Mouse (Mus musculus) monocyte, adult 59 days (primary cell): ENCODE results near the gene Olfr694. TPM values are rescaled to one million over a fixed set of nuclear protein-coding genes. Genes with fewer than 3 reads are reported as not detected.

Experiments used
- total RNA-seq, 2 experiments: library from RNA; stranded (reverse); gene quantifications; one replicate each; pipeline ENCODE4 v1.2.4; 2023

Gene Olfr694
- total RNA-seq: not detected

GRCm38 (mm10) chr7:106691714-106692113, at the start of gene Olfr694:
Olfr694 (minus strand) TSS chr7:106691814.

GRCm38 (mm10) chr7:106716296-106716695, 24.7 kb upstream of the Olfr694 start, which contains the start of gene Olfr695:
Olfr695 (minus strand) TSS chr7:106716396.

GRCm38 (mm10) chr7:106680484-106680883, 11.1 kb downstream of the Olfr694 start, which contains the start of gene Olfr693:
Olfr693 (minus strand) TSS chr7:106680584.

Other genes starting within 250 kb of the Olfr694 start
- not detected for gene Olfr693, start 11.2 kb downstream of the Olfr694 start, total RNA-seq
- not detected for gene Olfr695, start 24.6 kb upstream of the Olfr694 start, total RNA-seq
- gene Olfr697, start 50.6 kb upstream of the Olfr694 start, total RNA-seq: not detected
- gene Olfr698, start 63.6 kb upstream of the Olfr694 start, total RNA-seq: not detected
- not detected for gene Olfr699, start 101.4 kb upstream of the Olfr694 start, total RNA-seq
- gene Olfr700, start 117.0 kb upstream of the Olfr694 start, total RNA-seq: not detected
- not detected for gene Olfr701, start 122.3 kb upstream of the Olfr694 start, total RNA-seq
- not detected for gene Olfr702, start 142.1 kb upstream of the Olfr694 start, total RNA-seq
- gene Olfr703, start 151.5 kb upstream of the Olfr694 start, total RNA-seq: not detected
- not detected for gene Olfr704, start 171.4 kb upstream of the Olfr694 start, total RNA-seq
- gene Olfr705, start 185.1 kb upstream of the Olfr694 start, total RNA-seq: not detected
- gene Olfr706, start 196.3 kb upstream of the Olfr694 start, total RNA-seq: not detected
- not detected for gene Olfr707, start 209.4 kb upstream of the Olfr694 start, total RNA-seq
- gene Olfr1532-ps1, start 216.2 kb upstream of the Olfr694 start, total RNA-seq: not detected
- under 1 TPM; 0.09 to 0.13 TPM for gene Olfr709-ps1, start 240.4 kb upstream of the Olfr694 start, total RNA-seq